Mouse (Mus musculus): ENCODE results near the gene Ogfr. TPM values are rescaled to one million over a fixed set of nuclear protein-coding genes. Genes with fewer than 3 reads are reported as not detected.

Gene Ogfr
- polyA plus RNA-seq, 1 experiment from 2014 or later: 81.2 TPM

DNA sequence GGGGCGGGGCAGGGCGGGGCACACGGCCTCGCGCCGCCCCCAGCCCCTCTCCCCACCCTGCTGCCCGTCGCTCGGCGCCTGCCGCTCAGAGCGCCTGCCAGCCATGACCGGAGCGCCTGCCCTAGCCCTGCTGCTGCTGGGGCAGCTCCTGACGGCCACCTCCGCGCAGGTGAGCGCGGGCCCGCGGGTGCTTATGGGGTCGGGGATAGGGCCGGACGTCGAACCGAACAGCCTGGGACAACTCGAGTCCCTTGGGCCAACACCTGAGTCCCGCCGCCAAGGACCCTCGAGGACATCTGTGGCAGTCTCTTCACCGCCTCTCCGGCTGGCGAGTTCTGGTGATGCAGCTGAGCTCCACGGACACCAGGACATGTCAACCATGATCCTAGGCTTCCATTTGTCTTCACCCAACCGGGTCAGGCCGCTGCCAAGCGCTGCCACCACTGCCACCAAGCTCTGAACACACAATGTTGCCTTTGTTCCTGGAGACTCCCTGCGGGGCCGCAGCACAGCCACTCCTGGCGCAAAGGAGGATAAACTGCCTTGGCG, 9.2 kb downstream of the Ogfr start:
- ChIA-PET POLR2A (interaction anchor here (2.1 kb wide), 1 partner anchor 8 kb away, joined by 7 read pairs; no protein-coding TSS in a partner anchor), CTCF (interaction anchor here (1.3 kb wide), 1 partner anchor 58 kb away, joined by 3 read pairs; no protein-coding TSS in a partner anchor)
- no peak for TF ChIP-seq CTCF (IDR thresholded peaks at IDR 0.05)
- no peak for ATAC-seq
- DNase-seq (ENCODE audit: low read depth, low spot score): no peak
- no peaks in the 10 kb centered on the region for H3K27me3 ChIP-seq
- in situ Hi-C loops (cut with MboI; ENCODE audit: low pct_unique_long_range_greater_than_20kb): no loop called here

GRCm38 (mm10) chr2:180600569-180601021, 11.6 kb downstream of the Ogfr start:
- no peaks in the 10 kb centered on the region for H3K27me3 ChIP-seq
- no peak for DNase-seq (ENCODE audit: low read depth, low spot score)
- CTCF ChIA-PET: interaction anchor here (1.2 to 1.3 kb wide), 2 partner anchors 10 to 144 kb away, joined by 3 read pairs; no protein-coding TSS in a partner anchor
- no peak for ATAC-seq
- no peak for TF ChIP-seq CTCF (IDR thresholded peaks at IDR 0.05)
- in situ Hi-C loops (cut with MboI; ENCODE audit: low pct_unique_long_range_greater_than_20kb): no loop called here
- POLR2A ChIA-PET: no interaction called here

DNA sequence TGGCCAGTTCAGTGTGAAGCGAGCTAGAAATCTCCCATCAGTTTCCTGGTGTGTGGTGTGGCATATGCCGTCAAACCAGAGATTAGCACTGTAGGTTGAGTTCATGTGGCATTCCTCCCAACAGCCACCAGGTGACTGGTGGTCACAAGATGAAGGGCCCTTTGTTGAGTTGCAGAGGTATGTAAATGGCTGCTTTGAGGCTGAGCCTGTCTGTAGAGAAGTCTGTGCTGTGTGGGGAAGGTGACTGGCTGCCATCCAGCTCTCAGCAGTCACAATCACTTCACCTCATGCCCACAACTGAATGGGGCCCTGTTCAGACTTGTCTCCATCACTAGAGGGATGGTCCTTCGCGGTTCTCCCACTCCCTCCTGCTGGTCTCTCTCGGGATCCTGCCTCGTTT, 15.7 kb downstream of the Ogfr start:
- ATAC-seq (no peak), DNase-seq (ENCODE audit: low read depth, low spot score) (no peak)
- ChIA-PET CTCF (no interaction called here), POLR2A (interaction anchor here (0.5 kb wide), 1 partner anchor 18 kb away, joined by 3 read pairs; no protein-coding TSS in a partner anchor)
- no peak for TF ChIP-seq CTCF (IDR thresholded peaks at IDR 0.05)
- in situ Hi-C loops (cut with MboI; ENCODE audit: low pct_unique_long_range_greater_than_20kb): no loop called here
- H3K27me3 ChIP-seq: no peaks in the 10 kb centered on the region

DNA sequence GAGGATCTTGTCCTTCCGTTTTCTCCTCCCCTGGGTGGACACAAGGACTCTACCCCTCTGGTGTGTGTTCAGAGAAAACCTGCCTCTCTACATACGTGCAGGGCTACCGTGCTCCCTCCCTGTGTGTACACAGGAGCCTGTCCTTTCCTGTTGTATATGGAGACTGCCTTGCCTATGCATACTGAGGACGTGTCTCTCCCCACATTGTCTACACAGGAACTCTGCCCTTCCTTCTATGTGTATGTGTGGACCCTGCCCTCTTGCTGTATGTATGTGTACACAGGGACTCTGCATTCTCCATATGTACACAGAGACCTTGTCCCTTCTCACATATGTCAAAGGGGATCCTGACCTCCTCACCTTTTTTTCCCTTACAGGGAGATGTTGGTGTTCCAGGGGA, 21.2 kb downstream of the Ogfr start:
- H3K27me3 ChIP-seq: no peaks in the 10 kb centered on the region
- POLR2A ChIA-PET: no interaction called here
- ATAC-seq: no peak
- CTCF ChIA-PET: no interaction called here
- TF ChIP-seq CTCF (IDR thresholded peaks at IDR 0.05): no peak
- in situ Hi-C loops (cut with MboI; ENCODE audit: low pct_unique_long_range_greater_than_20kb): no loop called here
- DNase-seq (ENCODE audit: low read depth, low spot score): no peak

GRCm38 (mm10) chr2:180611882-180612281, 22.8 kb downstream of the Ogfr start:
- in situ Hi-C loops (cut with MboI; ENCODE audit: low pct_unique_long_range_greater_than_20kb): no loop called here
- TF ChIP-seq CTCF (IDR thresholded peaks at IDR 0.05): no peak
- DNase-seq (ENCODE audit: low read depth, low spot score) (no peak), ATAC-seq (no peak)
- CTCF ChIA-PET: no interaction called here
- POLR2A ChIA-PET: no interaction called here
- no peaks in the 10 kb centered on the region for H3K27me3 ChIP-seq

DNA sequence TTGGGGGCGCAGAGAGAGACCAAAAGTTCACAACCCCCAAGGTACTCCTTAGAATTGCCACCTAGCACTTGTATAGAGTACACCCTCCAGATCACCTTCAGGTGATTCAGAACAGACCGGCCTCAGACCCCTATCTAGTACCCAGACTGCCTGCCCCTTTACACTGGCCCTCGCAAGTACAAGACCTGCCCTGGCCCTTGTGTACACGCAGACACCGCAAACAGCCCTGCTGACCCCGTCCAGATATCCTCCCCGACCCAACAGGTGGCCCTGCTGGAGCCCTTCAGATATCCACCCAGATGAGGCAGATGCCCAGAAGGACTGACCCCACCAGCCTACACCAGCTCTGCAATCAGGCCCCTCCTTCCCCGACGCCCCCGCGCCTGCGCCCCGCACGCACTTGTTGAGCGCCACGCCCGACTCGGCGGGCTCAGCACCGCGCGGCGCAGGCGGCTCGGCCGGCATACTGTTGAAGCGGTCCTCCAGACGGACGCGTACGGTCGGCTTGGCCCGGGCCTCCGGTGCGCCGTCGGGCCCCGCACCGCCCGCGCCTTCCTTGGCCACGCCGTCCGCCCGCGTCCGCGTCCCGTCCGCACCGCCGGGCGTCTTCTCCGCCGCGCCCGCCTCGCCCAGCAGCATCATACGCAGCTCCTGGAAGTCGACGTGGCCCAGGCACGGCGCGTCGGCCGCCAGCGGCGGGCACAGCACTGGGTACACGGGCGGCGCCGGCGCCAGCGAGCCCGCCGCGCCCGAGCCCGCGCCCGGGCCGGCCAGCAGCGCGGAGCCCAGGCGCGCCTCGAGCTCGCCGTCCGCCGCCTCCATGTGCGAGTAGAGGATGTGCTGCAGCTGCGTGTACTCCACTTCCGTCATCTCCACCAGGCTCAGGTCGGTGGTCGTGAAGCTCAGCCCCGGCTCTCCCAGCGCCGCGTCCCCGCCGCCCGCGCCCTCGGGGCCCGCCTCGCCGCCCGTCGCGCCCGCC, 52.8 kb downstream of the Ogfr start:
- ChIA-PET CTCF (no interaction called here), POLR2A (no interaction called here)
- DNase-seq (ENCODE audit: low read depth, low spot score) (no peak), ATAC-seq (no peak)
- in situ Hi-C loops (cut with MboI; ENCODE audit: low pct_unique_long_range_greater_than_20kb): no loop called here
- peaks cover 42% of the 10 kb centered on the region for H3K27me3 ChIP-seq
- TF ChIP-seq CTCF (IDR thresholded peaks at IDR 0.05): no peak

DNA sequence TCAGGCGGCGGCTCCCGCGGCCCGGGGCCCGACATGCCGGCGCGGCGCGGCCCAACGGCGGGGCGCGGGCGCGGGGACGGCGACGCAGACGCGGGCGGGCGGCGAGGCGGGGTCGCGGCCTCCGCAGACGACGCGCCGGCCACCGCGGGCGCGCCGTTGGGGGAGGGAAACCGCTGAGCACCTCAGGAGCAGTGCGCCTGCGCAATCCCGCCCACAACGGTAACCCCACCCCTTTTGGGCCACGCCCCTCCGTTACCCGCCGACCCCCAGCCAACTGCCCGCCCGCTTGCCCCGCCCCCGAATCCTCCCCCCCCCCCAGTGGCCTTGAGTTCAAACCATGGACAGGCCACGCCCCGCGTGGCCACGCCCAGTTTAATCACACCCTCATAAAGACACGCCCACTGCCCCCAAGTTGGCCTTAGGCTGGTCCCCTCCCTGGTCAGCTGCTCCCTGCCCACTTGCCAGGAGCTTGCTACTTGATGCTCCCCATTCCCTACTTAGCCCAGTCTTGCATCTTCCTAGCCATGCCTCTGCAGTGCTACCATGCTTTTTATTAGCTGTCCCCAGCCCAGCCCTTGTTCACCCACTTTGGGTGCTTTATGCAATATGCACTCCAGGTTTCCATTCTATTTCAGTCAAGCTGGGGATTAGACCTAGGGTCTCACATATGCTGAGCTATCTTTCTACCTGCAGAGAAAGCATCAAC, 53.7 kb downstream of the Ogfr start, which contains the start of gene Tcfl5:
Gene Tcfl5 (minus strand): TSS at position 154 of the 706 bp plus-strand sequence.
- no peak for TF ChIP-seq CTCF (IDR thresholded peaks at IDR 0.05)
- ChIA-PET CTCF (no interaction called here), POLR2A (no interaction called here)
- DNase-seq (ENCODE audit: low read depth, low spot score) (no peak), ATAC-seq (no peak)
- H3K27me3 ChIP-seq: peaks cover 43% of the 10 kb centered on the region
- in situ Hi-C loops (cut with MboI; ENCODE audit: low pct_unique_long_range_greater_than_20kb): no loop called here

DNA sequence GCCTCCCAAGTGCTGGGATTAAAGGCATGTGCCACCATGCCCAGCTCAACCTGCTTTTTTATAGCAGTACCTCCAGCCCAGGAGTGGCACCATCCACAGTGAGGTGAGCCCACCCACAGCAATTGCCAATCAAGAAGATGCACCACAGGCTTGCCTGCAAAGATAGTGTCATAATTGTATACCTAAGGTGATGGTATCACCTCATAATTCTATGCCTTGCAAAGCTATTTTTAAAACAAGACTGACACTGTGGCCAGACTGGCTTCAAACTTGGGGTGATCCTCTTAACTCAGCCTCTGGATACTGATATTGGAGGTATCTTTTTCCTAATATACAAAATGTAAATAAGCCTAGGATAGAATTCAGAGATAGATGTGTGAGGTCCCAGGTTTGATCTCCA, 54.6 kb downstream of the Ogfr start:
- no peak for TF ChIP-seq CTCF (IDR thresholded peaks at IDR 0.05)
- in situ Hi-C loops (cut with MboI; ENCODE audit: low pct_unique_long_range_greater_than_20kb): no loop called here
- peaks cover 45% of the 10 kb centered on the region for H3K27me3 ChIP-seq
- DNase-seq (ENCODE audit: low read depth, low spot score): no peak
- POLR2A ChIA-PET: no interaction called here
- CTCF ChIA-PET: no interaction called here
- ATAC-seq: no peak

Other genes with a start within 250 kb of the Ogfr start
- 89.8 TPM for gene Slco4a1, start 133.0 kb upstream of the Ogfr start, polyA plus RNA-seq (2021)
- gene Ntsr1, start 89.3 kb upstream of the Ogfr start, polyA plus RNA-seq (2021): not detected
- 55.2 TPM for gene Mrgbp, start 7.9 kb upstream of the Ogfr start, polyA plus RNA-seq (2021)
- 1.3 TPM for gene Col9a3, start 8.5 kb downstream of the Ogfr start, polyA plus RNA-seq (2021)
- gene Tcfl5, start 53.5 kb downstream of the Ogfr start, polyA plus RNA-seq (2021): not detected
- gene Dido1, start 120.8 kb downstream of the Ogfr start, polyA plus RNA-seq (2021): 30.8 TPM
- gene Gid8, start 120.9 kb downstream of the Ogfr start, polyA plus RNA-seq (2021): 54.1 TPM
- 0.12 TPM for gene Slc17a9, start 136.0 kb downstream of the Ogfr start, polyA plus RNA-seq (2021)
- not detected for gene Bhlhe23, start 187.7 kb downstream of the Ogfr start, polyA plus RNA-seq (2021)